Mouse (Mus musculus): ENCODE measurements around the gene Kcnh6. TPM values are rescaled to one million over a fixed set of nuclear protein-coding genes. Genes with fewer than 3 reads are reported as not detected.
"Not testable (repeated sequence)": the region's sequence is repeated elsewhere in the genome, so short reads cannot be mapped to it uniquely, and the experiment has no call there.

Kcnh6 gene
- polyA plus RNA-seq, 1 experiment from 2014 or later, result 2.7 TPM

DNA sequence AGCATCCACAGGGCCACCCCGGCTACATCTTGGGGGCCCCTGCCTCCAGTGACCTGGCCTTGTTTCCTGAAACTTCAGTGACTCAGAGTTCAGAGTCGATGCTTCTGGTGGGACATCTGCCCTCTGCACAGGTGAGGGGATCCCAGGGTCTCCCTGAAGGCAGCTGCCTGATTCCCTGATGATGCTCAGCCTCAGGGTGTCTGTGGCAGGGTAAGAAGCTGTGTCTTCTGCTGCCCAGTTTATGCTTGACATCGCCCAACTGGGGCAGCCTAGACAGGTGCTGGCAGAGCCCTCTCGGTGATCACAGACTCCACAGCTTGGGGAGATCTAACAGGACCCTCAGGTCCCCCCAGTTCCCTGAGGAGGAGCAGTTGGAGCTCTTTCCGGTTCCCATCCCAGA, 19.7 kb downstream of the Kcnh6 start:
- Histone ChIP-seq H3K9me3 (ENCODE audit: control insufficient read depth, low read length) (no peaks in the 10 kb centered on the region), H3K4me2 (ENCODE audit: low read length) (no peak overlapping the region), H3K4me3 (ENCODE audit: low read length) (no peak overlapping the region), H3K27ac (ENCODE audit: low read depth, low read length) (no peak overlapping the region), H3K36me3 (ENCODE audit: control insufficient read depth, insufficient read depth, low read length) (no peaks in the 10 kb centered on the region), H3K27me3 (replicated peaks; ENCODE audit: control insufficient read depth, insufficient read depth, low read length) (no peaks in the 10 kb centered on the region), H3K4me1 (ENCODE audit: control insufficient read depth, insufficient read depth, low read depth, low read length) (no peaks in the 10 kb centered on the region), H3K9ac (ENCODE audit: low read depth, low read length) (no peak overlapping the region)
- WGBS, result 93% methylated on average over 5 of the region's 5 CpGs
- ATAC-seq, result no peak

DNA sequence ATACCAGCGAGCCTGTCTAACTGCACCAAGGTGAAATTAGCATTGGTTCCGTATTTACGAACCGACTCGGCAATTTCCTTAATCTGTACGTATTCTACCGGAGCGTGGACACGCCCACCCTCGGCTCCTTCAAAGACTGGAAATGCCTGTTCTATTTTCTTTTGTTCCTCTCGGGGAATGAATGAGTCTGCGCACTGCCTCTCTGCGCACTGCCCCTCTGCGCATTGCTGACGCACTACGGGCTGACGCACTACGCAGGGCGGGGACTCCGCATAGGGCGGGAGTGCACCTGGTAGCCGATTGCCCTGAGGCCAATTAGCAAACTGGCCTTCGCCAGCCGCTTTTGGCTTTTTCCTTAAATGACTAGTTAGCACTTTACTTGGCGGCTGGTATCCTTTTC, 24.1 kb downstream of the Kcnh6 start:
- not testable (repeated sequence) for H3K9me3 ChIP-seq (ENCODE audit: control insufficient read depth, low read length); H3K27me3 ChIP-seq (replicated peaks; ENCODE audit: control insufficient read depth, insufficient read depth, low read length); ATAC-seq; H3K4me1 ChIP-seq (ENCODE audit: control insufficient read depth, insufficient read depth, low read depth, low read length); H3K36me3 ChIP-seq (ENCODE audit: control insufficient read depth, insufficient read depth, low read length)
- Histone ChIP-seq H3K27ac (ENCODE audit: low read depth, low read length) (peak overlapping the region; percentile 61), H3K4me3 (ENCODE audit: low read length) (peak overlapping the region; percentile 33), H3K9ac (ENCODE audit: low read depth, low read length) (peak overlapping the region; percentile 41; the same call in 1 of the 2 replicates), H3K4me2 (ENCODE audit: low read length) (peak overlapping the region; percentile 37; the same call in 1 of the 2 replicates)
- 41% methylated on average over 5 of the region's 25 CpGs for WGBS

DNA sequence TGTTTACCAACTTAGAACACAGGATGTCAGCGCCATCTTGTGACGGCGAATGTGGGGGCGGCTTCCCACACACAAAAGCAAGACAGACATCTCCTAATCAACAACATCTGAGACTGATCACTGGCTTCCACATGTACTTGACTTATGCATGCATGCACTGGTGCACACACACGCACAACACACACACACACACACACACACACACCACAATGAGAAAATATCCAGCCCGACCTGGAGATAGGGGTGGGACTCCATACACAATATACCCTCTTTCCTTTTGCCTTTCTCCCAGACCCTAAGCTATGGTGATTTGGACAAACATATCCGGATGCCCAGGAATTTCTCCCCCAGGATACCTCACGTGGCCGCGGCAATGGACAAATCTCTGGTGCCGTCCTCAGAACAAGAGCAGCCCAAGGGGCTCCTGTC, 25.6 kb downstream of the Kcnh6 start:
- Histone ChIP-seq H3K4me3 (ENCODE audit: low read length) (no peak overlapping the region; the same call in 1 of the 2 replicates), H3K9ac (ENCODE audit: low read depth, low read length) (peak overlapping the region; percentile 20), H3K9me3 (ENCODE audit: control insufficient read depth, low read length) (no peaks in the 10 kb centered on the region), H3K27me3 (replicated peaks; ENCODE audit: control insufficient read depth, insufficient read depth, low read length) (no peaks in the 10 kb centered on the region), H3K36me3 (ENCODE audit: control insufficient read depth, insufficient read depth, low read length) (no peaks in the 10 kb centered on the region), H3K27ac (ENCODE audit: low read depth, low read length) (peak overlapping the region; percentile 64), H3K4me2 (ENCODE audit: low read length) (peak overlapping the region; percentile 45), H3K4me1 (ENCODE audit: control insufficient read depth, insufficient read depth, low read depth, low read length) (peaks cover 15% of the 10 kb centered on the region)
- no peak for ATAC-seq
- 38% methylated on average over 11 of the region's 11 CpGs for WGBS

DNA sequence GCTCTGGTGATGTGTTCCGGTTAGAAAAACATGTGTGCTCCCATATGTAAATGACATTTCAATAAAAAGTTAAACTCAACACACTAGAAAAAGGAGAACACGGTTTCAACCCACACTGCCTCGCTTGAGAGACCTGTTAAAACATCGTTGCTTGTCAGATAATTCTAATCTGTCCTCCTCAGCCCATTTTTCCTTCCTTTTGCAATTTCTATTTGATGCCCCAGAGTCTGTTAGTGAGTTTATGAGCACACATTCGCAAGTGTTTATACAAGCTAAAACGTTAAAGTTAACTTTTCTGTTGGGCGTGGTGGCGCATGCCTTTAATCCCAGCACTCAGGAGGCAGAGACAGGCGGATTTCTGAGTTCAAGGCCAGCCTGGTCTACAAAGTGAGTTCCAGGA, 27.1 kb downstream of the Kcnh6 start:
- no peak overlapping the region for H3K27ac ChIP-seq (ENCODE audit: low read depth, low read length)
- H3K4me2 ChIP-seq (ENCODE audit: low read length), result no peak overlapping the region
- H3K27me3 ChIP-seq (replicated peaks; ENCODE audit: control insufficient read depth, insufficient read depth, low read length), result no peaks in the 10 kb centered on the region
- no peak for ATAC-seq
- 91% methylated on average over 9 of the region's 9 CpGs for WGBS
- H3K36me3 ChIP-seq (ENCODE audit: control insufficient read depth, insufficient read depth, low read length), result no peaks in the 10 kb centered on the region
- no peak overlapping the region for H3K9ac ChIP-seq (ENCODE audit: low read depth, low read length)
- no peak overlapping the region for H3K4me3 ChIP-seq (ENCODE audit: low read length)
- H3K9me3 ChIP-seq (ENCODE audit: control insufficient read depth, low read length), result no peaks in the 10 kb centered on the region
- peaks cover 28% of the 10 kb centered on the region for H3K4me1 ChIP-seq (ENCODE audit: control insufficient read depth, insufficient read depth, low read depth, low read length)

DNA sequence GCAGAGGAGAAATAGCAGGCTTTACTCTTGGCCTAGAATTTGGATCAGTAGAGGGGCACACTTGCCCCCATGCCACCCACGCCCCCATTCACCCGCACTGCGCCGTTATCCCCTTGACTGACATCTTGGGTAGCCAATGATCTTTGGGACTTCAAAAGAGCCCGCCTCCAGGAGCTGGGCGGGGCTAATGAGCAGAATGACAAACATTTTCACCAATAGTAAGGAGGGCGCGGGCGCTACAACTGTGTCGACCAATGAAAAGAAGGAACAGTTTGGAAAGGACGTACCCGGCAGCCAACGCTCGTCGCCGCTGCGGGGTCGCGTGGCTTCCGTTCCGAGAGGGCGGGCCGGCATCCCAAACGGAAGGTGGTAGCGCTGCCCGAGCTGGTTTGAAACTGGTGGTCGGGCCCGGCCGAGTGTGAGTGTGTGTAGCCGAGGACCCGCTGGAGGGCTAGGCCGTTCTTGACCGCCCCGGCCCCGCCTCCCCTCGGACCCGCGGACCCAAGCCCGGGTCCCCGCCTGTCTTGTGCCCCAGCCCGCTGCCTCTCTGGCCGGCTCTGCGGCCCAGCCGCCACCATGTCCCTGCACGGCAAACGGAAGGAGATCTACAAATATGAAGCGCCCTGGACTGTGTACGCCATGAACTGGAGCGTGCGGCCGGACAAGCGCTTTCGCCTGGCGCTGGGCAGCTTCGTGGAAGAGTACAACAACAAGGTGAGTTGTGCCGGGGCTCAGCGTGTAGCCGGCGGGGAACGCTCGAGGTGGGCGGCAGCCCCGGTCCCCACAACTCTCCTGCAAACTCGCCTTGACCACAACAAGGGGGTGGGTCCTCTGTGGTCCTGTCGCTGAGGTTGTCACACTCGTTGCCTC, 28.9 kb downstream of the Kcnh6 start, which contains the start of gene Dcaf7:
Gene Dcaf7 (plus strand): TSS at position 325 of the 870 bp plus-strand sequence.
- ATAC-seq, result peak; percentile 98
- H3K9me3 ChIP-seq (ENCODE audit: control insufficient read depth, low read length), result no peaks in the 10 kb centered on the region
- H3K4me2 ChIP-seq (ENCODE audit: low read length), result peak within 1 kb of the TSS; percentile 63
- no peaks in the 10 kb centered on the region for H3K36me3 ChIP-seq (ENCODE audit: control insufficient read depth, insufficient read depth, low read length)
- peak within 1 kb of the TSS; percentile 96 for H3K27ac ChIP-seq (ENCODE audit: low read depth, low read length)
- WGBS, result 0% methylated on average over 66 of the region's 66 CpGs
- no peaks in the 10 kb centered on the region for H3K27me3 ChIP-seq (replicated peaks; ENCODE audit: control insufficient read depth, insufficient read depth, low read length)
- peak within 1 kb of the TSS; percentile 89 for H3K4me3 ChIP-seq (ENCODE audit: low read length)
- peak within 1 kb of the TSS; percentile 92 for H3K9ac ChIP-seq (ENCODE audit: low read depth, low read length)
- peaks cover 28% of the 10 kb centered on the region for H3K4me1 ChIP-seq (ENCODE audit: control insufficient read depth, insufficient read depth, low read depth, low read length)

DNA sequence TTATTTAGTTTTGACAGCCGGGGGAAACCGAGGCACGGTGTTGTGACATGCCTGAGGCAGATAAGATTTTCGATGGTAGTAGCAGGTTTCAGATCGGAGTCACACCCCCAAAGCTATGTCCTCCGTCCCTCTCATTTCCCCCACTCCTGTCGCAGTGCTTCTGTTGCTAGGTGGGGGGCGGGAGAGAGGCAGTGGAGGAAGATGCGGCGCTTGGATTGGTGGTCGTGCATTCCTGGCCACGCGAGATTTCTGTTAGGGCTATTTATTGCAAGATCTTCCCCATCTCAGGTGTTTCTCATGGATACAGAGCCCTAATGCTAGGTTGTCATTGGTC, 29.5 kb downstream of the Kcnh6 start:
- Histone ChIP-seq H3K27me3 (replicated peaks; ENCODE audit: control insufficient read depth, insufficient read depth, low read length) (no peaks in the 10 kb centered on the region), H3K36me3 (ENCODE audit: control insufficient read depth, insufficient read depth, low read length) (no peaks in the 10 kb centered on the region), H3K4me2 (ENCODE audit: low read length) (peak overlapping the region; percentile 63), H3K4me3 (ENCODE audit: low read length) (peak overlapping the region; percentile 89), H3K4me1 (ENCODE audit: control insufficient read depth, insufficient read depth, low read depth, low read length) (peaks cover 28% of the 10 kb centered on the region), H3K9me3 (ENCODE audit: control insufficient read depth, low read length) (no peaks in the 10 kb centered on the region), H3K9ac (ENCODE audit: low read depth, low read length) (peak overlapping the region; percentile 92), H3K27ac (ENCODE audit: low read depth, low read length) (peak overlapping the region; percentile 96)
- peak; percentile 58 for ATAC-seq
- WGBS, result under 1% methylated on average over 13 of the region's 13 CpGs

DNA sequence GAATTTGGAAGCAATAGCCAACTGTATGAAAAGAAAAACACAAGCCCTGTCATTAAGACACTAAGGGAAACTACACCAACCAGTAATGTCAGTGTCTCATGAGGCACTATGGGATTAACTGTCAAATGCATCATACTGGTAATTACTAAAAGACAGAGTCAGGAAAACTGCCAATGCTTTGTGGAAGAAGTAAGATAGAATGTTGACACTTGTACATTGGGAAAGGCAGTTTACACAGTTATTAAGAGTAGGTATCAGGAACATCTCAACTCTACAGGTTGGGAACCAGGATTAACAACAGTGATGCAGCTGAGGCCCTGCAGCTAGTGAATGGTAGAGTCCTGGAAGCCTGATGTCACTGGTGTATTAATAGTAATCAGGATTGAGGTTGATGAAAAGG, 36.4 kb downstream of the Kcnh6 start:
- Histone ChIP-seq H3K27ac (ENCODE audit: low read depth, low read length) (no peak overlapping the region), H3K9ac (ENCODE audit: low read depth, low read length) (no peak overlapping the region), H3K4me2 (ENCODE audit: low read length) (no peak overlapping the region), H3K9me3 (ENCODE audit: control insufficient read depth, low read length) (no peaks in the 10 kb centered on the region), H3K27me3 (replicated peaks; ENCODE audit: control insufficient read depth, insufficient read depth, low read length) (no peaks in the 10 kb centered on the region), H3K4me3 (ENCODE audit: low read length) (no peak overlapping the region), H3K36me3 (ENCODE audit: control insufficient read depth, insufficient read depth, low read length) (peaks cover 18% of the 10 kb centered on the region), H3K4me1 (ENCODE audit: control insufficient read depth, insufficient read depth, low read depth, low read length) (peaks cover 4% of the 10 kb centered on the region)
- no peak for ATAC-seq

DNA sequence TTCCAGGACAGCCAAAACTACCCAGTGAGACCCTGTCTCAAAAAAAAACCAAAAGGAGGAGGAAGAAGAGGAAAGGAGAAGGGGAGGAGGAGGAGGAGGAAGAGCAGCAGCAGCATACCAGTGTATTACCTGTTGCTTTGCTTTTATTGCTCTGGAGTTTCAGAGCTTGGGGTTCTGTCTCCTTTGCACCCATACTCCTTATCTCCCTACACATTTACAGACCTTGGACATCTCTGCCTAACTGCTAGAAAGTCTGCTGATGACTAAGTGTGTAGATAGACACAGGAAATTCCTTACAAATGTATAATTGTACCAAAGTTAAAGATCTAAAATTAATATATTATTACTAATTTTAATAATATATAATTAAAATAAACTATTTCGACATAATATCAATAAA, 37.3 kb downstream of the Kcnh6 start:
- Histone ChIP-seq H3K27ac (ENCODE audit: low read depth, low read length) (no peak overlapping the region), H3K4me1 (ENCODE audit: control insufficient read depth, insufficient read depth, low read depth, low read length) (no peaks in the 10 kb centered on the region; the same call in 1 of the 2 replicates), H3K4me3 (ENCODE audit: low read length) (no peak overlapping the region), H3K4me2 (ENCODE audit: low read length) (no peak overlapping the region), H3K27me3 (replicated peaks; ENCODE audit: control insufficient read depth, insufficient read depth, low read length) (no peaks in the 10 kb centered on the region), H3K9me3 (ENCODE audit: control insufficient read depth, low read length) (no peaks in the 10 kb centered on the region), H3K9ac (ENCODE audit: low read depth, low read length) (no peak overlapping the region), H3K36me3 (ENCODE audit: control insufficient read depth, insufficient read depth, low read length) (peaks cover 23% of the 10 kb centered on the region)
- WGBS, result 96% methylated on average over 1 of the region's 1 CpGs
- no peak for ATAC-seq

DNA sequence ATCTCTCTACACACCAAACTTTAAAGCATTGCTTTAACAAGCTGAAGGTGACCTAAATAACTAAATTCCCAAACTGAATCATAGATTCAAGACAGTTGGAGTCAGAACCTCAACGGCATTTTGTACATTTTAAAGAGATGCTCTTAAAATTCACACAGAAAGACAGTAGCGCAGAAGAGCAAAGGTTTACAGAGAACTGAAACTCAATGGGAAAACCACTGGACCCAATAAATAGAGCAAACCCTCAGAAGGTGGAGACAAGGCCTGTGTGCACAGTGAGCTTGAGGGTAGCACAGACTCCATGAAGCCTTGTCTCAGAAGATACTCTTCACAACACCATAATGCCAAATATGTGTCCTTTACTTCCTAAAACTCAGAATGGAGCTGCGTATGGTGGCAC, 37.9 kb downstream of the Kcnh6 start:
- Histone ChIP-seq H3K36me3 (ENCODE audit: control insufficient read depth, insufficient read depth, low read length) (peaks cover 25% of the 10 kb centered on the region), H3K27me3 (replicated peaks; ENCODE audit: control insufficient read depth, insufficient read depth, low read length) (no peaks in the 10 kb centered on the region), H3K9ac (ENCODE audit: low read depth, low read length) (no peak overlapping the region), H3K4me2 (ENCODE audit: low read length) (no peak overlapping the region), H3K4me3 (ENCODE audit: low read length) (no peak overlapping the region), H3K4me1 (ENCODE audit: control insufficient read depth, insufficient read depth, low read depth, low read length) (no peaks in the 10 kb centered on the region), H3K9me3 (ENCODE audit: control insufficient read depth, low read length) (no peaks in the 10 kb centered on the region), H3K27ac (ENCODE audit: low read depth, low read length) (no peak overlapping the region)
- WGBS, result 97% methylated on average over 3 of the region's 3 CpGs
- no peak for ATAC-seq

Measured in hindbrain, embryonic 16.5 days (tissue).